Mouse (Mus musculus) cerebellum, adult 18-20 months (tissue): ENCODE measurements around the gene Gnl3.

Experiments used
- DNase-seq, 2 experiments: peaks; one replicate each; pipeline ENCODE4 v3.0.0; 2021

The Gnl3 gene

DNA sequence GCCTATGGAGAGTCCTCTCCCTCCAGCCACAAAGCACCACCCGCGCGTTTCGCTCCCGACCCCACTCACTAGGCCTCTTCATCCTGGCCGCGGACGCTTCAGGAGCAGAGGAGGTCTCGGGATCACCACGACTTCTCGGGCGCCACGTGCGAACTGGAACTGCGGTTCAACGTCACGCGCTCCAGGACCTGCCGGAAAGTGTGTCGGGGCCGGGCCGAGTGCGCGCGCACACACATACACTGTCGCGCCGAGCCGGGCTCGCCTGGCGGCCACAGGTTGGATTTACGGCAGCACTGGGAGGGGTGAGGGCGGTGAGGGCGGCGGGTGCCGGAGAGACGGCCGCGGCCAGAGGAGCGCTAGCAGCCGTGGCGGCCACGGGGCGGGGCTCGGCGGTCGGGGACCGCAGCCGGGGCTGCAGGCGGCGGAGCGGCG is at the start of gene Gnl3, which contains the start of gene Pbrm1:
TSS of gene Gnl3 (minus strand) at position 293 of the 432 bp plus-strand sequence.
TSS of gene Pbrm1 (plus strand) at position 279 of the 432 bp plus-strand sequence.
- DNase-seq: peak; percentile 97 to 99

DNA sequence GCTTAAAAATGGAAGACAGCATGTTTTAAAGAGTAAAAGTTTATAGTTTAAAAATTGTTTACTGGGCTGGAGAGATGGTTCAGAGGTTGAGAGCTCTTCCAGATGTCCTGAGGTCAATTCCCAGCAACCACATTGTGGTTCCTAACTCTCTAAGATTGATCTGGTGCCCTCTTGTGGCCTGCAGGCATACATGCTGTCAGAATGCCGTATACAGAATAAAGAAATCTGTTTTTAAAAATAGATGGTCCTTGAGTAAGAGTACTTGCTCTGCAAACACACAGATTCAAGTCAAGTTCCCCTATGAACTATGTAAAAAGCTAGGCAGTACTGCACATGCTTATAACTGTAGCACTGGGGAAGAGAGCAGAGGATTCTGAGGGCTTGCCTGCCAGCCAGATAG is 43.3 kb upstream of the Gnl3 start:
- no peak for DNase-seq

DNA sequence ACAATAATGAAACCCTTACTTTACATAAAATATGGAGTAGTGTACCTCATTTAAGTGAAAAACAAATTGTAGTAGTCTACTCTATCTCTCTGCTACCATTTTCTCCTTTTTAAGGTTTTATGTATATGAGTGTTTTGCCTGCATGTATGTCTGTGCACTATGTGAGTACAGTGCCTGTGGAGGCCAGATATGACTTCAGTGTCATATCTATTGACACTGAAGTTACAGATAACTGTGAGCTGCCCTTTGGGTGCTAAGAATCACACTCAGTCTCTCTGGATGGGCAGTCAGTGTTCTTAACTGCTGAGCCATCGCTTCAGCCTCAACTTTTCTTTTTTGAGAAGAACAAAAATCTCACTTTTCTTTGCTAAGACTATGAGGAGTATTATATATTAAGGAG is 26.9 kb upstream of the Gnl3 start:
- DNase-seq: no peak

DNA sequence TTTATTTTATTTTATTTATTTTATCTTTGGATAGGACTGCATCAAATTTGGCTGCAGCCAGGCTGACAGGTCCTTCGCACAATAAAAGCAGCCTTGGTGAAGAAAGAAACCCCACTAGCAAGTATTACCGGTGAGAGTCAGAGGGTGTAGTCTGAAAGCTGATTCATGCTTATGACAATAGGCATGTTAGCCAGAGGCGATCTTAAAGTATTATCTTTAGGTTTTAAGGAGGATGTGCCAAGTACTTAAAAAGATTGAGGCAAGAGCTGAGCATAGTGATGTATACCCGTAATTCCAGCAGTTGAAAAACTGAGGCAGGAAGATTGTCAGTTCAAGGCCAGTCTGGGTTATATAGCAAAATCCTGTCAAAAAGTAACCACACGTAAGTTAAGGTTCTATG is 26.3 kb upstream of the Gnl3 start:
- DNase-seq: no peak

DNA sequence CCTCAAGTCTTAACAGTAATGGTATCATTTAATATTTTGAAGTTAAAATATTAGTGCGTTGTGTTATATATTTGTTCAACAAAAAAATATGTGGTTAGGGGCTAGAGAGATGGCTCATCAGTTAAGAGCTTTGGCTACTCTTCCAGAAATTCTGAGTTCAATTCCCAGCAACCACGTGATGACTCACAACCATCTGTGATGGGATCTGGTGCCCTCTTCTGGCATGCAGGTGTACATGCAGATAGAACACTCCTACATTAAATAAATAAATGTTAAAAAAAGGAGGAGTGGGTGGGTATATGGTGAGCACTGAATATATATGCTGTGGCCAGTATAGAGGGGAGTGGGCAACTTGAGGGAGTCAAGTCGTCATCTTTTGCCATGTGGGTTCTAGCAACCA is 6.8 kb upstream of the Gnl3 start:
- no peak for DNase-seq

DNA sequence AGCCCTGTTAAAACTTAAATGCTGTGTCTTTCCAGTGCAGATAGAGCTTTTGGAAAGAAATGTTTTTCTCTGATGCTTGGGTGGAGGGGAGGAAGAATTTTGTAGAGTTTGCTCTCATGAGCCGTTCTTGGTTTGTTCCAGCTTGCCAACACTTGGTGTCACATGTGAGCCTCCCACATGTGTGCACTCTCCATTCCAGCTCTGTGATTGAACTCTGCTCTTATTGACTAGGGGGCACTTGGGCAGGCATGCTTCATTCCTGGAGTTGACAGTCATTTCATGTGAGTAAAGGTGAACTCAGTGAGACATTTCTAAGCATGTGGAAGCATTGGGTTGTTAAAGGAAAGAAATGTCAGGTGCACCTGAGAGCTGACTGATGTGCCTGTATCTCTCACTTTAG is 3.6 kb upstream of the Gnl3 start:
- no peak for DNase-seq

DNA sequence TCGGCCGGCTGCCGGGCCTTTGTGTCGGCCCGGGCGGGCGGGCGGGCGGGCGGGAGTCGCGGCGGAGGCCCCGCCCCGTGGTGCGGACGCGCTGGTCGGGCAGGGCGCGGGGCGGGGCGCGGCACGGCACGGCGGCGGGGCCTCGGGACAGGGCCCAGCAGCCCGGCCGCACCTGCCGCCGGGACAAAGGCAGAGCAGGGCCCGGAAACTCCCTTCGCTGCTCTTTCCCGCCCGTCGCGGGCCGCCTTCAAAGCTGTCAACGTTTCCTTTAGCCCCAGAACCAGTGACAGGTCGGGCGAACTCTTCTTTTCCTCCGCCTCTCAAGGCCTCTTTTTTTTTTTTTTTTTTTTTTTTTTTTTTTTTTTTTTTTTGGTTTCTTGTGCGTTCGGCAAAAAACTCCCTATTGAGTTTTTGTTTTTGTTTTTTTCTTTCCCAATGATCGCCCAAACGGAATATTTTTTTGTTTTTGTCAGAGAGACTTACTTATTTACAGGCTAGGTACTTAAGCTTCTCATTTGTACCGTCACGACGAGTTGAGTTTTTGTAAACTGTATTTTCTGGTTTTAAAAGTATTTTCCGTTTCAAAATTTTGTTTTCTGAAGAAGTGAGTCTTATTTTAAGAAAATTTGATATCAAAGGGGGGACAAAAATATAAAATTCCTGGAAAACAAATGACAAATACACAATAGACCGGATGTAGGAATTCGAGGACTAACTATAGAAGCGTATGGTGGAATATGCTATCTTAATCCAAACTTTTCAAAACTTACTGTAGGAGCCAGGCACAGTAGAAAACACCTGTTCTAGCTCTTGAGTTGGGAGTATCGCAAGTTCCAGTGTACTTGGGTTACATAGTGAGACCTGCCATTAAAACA is 616 bp upstream of the Gnl3 start:
- peak; percentile 75 to 87 for DNase-seq

DNA sequence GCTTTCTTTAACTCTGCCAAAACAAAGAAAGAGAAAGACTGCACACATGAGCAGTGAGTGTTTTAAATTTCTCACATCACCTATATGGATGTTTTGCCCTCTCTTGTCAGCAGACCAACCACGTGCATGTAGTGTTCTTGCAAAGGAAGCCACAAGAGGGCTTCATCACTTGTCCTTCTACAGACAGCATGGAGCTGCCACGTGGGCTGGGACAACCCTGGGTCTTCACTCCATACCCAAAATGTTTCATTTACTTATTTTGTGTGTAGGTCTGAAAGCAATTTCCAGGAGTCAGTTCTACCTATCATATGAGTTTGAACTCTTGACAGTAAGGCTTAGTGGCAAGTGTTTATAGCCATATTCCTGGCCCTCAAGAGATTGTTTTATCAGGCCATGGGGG is 1.1 kb downstream of the Gnl3 start:
- DNase-seq: no peak

DNA sequence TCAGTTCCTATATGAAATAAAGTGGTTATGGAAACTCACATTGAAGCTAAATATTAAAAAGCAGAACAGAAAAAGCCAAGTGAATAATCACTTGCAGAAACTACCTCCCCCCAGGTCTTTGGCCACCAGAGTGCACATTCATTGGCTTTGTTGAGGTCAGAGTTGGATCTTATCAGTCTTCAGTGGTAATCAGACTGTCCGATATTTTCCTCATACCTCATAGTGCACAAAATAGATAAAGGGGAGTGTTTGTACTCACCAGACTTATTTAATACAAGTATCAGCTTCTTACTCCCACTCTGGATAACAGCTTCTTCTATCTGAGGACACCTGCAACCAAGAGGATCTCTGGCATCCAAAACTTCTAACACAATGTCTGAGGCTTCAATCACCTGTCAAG is 2.9 kb downstream of the Gnl3 start:
- no peak for DNase-seq

DNA sequence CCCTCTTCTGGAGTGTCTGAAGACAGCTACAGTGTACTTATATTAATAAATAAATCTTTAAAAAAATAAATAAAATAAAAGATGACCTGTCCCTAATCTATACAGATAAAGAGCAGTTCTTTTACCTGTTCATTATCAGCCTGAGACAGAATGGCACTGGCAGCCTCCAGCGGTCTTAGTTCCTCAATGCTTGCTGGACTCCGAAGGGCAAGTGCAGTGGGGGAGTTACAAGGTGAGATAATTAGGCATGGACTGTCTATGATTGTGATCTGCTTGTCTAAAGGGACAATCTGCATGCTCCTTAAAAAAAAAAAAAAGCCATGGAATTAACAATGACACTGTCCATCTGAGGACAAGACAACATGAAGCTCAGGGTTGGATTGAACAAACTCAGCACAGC is 5.0 kb downstream of the Gnl3 start:
- DNase-seq: no peak

DNA sequence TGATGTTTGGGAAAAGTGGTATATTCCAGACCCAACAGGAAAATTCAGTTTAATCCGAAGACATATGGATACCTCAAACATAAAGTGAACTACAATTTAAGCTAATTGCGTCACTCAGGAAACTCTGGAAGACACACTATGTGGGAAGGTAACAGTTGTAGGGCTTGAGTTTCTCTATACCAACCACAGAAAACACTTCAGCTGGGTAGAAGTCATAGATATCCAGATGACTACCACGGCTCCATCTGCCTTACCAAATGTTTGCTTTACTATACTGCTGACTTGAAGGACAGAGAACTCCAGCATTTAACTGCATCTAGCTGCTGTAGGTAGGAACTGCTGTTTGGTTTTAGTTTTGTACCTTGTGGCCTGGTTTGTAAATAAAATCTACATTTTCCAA is 7.4 kb downstream of the Gnl3 start:
- DNase-seq: no peak

DNA sequence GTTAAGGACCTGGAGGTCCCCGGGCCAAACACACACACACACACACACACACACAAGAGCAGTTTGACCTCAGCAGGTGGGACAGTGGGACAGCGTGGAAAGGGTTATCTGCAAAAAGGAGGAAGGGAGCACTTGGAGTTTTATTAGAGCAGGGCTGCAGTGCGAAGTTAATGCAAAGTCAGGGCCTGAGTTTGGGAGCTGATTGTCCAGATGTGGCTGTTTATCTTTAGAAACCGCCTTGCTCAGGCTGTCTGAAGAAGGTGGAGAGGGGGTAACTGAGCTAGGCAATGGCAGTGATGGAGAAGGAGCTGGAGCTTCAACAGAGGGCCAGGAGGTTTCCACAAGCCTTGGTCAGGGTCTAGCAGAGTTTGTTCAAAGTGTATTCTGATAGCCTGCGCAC is 12.2 kb downstream of the Gnl3 start:
- DNase-seq: no peak

DNA sequence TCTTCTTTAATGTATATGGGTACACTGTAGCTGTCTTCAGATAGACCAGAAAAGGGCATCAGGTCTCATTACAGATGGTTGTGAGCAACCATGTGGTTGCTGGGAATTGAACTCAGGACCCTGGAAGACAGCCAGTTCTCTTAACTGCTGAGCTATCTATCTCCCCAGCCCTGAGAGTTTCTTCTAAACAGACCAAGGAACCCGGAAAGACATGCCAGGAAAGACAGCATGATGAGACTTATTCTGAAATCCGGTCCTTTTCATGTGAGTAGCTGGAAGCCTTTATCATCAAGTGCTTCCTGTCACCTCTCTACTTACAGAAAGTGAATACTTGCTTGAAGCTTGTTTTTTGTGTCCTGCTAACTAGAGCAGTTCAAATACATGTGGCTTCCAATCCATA is 14.4 kb downstream of the Gnl3 start:
- DNase-seq: no peak

DNA sequence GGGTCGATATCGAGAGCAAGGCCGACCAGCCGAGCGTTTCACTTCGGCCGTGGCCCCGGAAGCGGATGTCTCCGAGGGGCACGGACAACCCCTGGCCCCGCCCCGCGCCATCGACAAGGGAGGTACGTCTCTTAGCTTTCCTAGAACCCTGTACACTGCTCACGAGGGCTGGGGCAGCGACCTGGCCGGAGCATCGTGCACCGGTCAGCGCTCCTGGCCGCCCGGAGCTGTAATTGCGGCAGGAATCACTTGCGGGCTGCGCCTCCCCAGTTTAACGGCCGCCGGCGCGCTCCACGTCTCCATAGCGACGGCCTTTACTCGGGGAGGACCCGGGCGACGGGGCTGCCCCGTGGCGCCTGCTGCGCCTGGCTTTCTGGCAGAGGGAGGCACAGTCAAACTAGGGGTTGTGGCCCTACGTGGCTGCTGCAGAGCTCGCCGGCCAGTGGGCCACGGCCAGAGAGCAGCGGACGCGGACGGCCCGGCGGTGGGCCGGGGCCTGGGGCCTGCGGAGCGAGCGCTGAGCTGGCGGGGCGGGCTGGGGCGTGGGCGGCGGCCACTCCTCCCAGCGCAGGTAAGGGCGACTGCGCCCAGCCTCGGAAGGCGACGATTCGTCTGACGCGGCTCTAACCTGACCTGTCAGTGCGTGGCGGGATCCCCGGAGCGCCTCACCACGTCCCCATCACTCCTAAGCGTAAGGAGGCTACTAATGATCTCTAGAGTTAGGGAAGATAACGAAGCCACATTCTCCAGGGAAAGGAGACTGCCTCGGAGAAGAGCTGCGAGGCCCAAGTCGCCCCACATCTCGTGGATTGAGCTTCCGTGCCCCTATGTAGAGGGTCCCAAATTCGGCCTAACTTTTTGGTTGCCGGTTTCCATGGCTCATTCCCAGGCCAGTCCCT is 17.4 kb downstream of the Gnl3 start, which contains the start of the genes Glt8d1 and Spcs1:
TSS of gene Glt8d1 (plus strand) at position 94 of the 899 bp plus-strand sequence.
TSS of gene Spcs1 (minus strand) at position 366 of the 899 bp plus-strand sequence.
- DNase-seq: peak; percentile 88 to 90

DNA sequence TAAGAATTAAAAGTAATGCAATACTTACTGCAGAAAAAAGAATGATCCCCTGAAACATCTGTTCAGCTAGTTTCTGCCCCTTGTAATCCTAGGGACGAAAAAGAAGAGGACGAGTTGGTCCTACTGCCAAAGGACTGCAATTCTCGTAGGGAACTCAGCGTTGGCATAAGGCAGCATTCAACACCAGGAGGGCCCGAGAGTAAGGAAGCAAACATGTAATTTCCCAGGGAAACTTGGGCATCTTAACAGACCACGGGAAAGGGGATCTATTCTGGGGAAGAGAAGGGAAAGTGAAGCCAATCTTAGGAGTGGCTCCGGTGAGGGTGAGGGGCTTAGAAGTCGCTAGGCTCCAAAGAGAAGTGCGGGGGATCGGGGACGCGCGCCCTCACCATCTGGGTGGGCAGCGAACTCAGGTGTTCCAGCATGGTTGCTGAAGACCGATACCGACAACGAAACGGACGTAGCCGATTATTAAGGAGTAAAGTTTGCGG is 18.1 kb downstream of the Gnl3 start:
- DNase-seq: no peak

DNA sequence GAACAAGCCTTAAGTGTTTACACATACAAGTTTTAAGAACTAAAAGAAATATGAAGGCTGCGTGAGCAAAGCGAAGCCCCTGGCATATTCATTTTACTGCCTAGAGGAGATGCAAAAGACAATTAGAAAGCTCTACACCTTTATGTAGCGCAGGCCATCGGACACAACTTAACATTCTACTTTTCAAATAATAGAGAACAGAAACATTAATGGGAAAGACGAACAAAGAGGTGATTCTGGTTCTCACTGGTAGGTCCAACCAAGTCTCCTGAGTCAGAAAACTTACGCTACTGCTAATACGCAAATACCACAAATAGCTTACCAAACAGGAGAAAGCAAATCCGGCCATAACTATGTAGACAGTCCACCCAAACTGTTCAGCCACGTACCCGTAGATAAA is 18.6 kb downstream of the Gnl3 start:
- DNase-seq: no peak

DNA sequence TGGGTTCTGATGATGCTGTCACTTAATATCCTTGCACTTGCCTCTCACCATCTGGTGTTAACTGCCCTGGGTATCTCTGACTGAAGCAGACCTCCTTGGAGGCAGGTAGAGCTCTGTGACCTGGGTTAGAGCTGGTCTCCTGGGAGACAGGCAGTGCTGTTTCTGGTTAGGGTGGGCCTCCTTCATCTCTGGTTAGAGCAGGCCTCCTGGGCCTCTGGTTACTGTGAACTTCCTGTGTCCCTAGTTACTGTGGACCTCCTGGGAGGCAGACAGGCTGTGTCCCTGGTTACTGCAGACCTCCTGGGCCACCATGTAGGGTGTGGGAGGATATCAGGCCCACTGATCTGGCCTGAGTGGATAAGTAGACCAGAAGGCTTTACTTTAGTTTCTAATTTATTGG is 22.5 kb downstream of the Gnl3 start:
- DNase-seq: no peak

DNA sequence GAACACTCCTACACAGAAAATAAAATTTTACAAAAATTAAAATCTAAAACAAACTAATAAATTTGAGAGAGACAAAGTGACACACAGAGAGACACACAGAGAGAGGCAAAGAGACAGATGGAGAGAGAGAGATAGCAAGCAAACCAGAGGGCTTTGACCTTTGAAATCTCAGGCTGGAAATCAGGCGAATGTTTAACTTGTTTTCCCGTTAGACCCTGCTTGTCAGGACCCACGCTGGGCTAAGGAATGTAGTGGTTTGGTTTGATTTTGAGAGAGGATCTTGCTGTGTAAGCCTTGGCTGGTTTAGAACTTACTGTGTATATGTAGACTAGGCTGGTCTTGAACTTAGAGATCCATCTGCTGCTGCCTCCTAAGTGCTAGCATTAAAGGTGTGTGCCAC is 42.7 kb downstream of the Gnl3 start:
- no peak for DNase-seq

DNA sequence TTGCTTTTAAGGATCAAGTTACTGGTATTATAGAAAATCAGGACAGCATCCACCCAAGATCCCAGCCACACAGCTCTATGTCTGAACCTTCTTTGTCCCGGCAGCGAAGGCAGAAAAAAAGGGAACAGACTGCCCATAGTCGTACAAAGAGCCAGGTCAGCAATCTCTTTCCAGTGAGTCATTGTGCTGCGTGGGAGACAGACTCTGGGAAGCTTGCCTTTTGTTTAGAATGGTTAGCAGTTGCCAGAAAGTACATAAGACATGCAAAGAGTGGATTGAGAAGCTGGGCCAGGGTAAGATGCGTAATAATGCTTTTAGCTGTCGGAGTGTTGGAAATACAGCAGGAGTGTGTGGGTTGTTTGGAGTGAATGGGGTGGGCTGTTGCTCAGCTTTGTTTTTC is 44.7 kb downstream of the Gnl3 start:
- DNase-seq: peak; percentile 34 to 37
